ENCODE assay signal across 19 mouse cellular contexts in genomic region chr2:92065938-92066337, GRCm38 (mm10).
"Had no signal": no experiment of that assay in that cellular context is flagged by ENCODE, and none has a peak within 500 bp of the region (broad histone marks: within the 10 kb centered on the region; RNA-seq: fewer than 3 reads in every experiment).

No protein-coding gene starts in this region.

- ATAC-seq: midbrain, embryonic 16.5 days had no signal

- H3K4me3 ChIP-seq: midbrain, embryonic 10.5 days; midbrain, embryonic 12.5 days; myocyte; neural tube, embryonic 13.5 days; neural tube, embryonic 15.5 days had no signal

- H3K9ac ChIP-seq: lung, embryonic 14.5 days; midbrain, embryonic 12.5 days; neural tube, embryonic 13.5 days; neural tube, embryonic 15.5 days had no signal

- H3K27ac ChIP-seq: midbrain, embryonic 10.5 days; midbrain, embryonic 12.5 days; neural tube, embryonic 13.5 days; neural tube, embryonic 15.5 days had no signal

- H3K36me3 ChIP-seq: midbrain, embryonic 10.5 days; midbrain, embryonic 12.5 days; neural tube, embryonic 13.5 days; neural tube, embryonic 15.5 days had no signal

- DNase-seq: lung, adult 18-20 months; lung, embryonic 14.5 days; lung, postnatal 10 days; lung, postnatal 4 days; midbrain, embryonic 14.5 days; retina, postnatal 1 day; right cerebral cortex, adult 18-20 months; right cerebral cortex, postnatal 25 days; right cerebral cortex, postnatal 4 days; spleen, adult 18-20 months; thymus, adult 18-20 months; thymus, postnatal 14 days; thymus, postnatal 36 days had no signal

- H3K27me3 ChIP-seq: neural tube, embryonic 15.5 days had no signal

- H3K9me3 ChIP-seq: midbrain, embryonic 10.5 days; midbrain, embryonic 12.5 days; neural tube, embryonic 13.5 days; neural tube, embryonic 15.5 days had no signal

- H3K4me1 ChIP-seq: midbrain, embryonic 12.5 days; neural tube, embryonic 13.5 days; neural tube, embryonic 15.5 days had no signal

- H3K4me2 ChIP-seq: lung, embryonic 14.5 days; midbrain, embryonic 12.5 days; neural tube, embryonic 13.5 days; neural tube, embryonic 15.5 days had no signal
